Mouse (Mus musculus): ENCODE measurements around the gene Ftcd.

The Ftcd gene

GRCm38 (mm10) chr10:76575374-76575773 lies at the start of gene Ftcd:
Gene Ftcd (plus strand): TSS chr10:76575648.
- no peak for DNase-seq (ENCODE audit: low spot score)

- DNase-seq (ENCODE audit: low spot score): no peak
Observed at GRCm38 (mm10) chr10:76530922-76531321, 44.5 kb upstream of the Ftcd start.

GRCm38 (mm10) chr10:76531375-76531774 lies 44.1 kb upstream of the Ftcd start, which contains the start of gene Lss:
Gene Lss (plus strand): TSS chr10:76531588.
- peak; percentile 96 for DNase-seq (ENCODE audit: low spot score)

GRCm38 (mm10) chr10:76531828-76532227 lies 43.6 kb upstream of the Ftcd start:
- no peak for DNase-seq (ENCODE audit: low spot score)

- no peak for DNase-seq (ENCODE audit: low spot score)
Observed at GRCm38 (mm10) chr10:76535526-76535925, 39.9 kb upstream of the Ftcd start.

- peak; percentile 50 for DNase-seq (ENCODE audit: low spot score)
Observed at GRCm38 (mm10) chr10:76537619-76538018, 37.8 kb upstream of the Ftcd start.

- DNase-seq (ENCODE audit: low spot score): no peak
Observed at GRCm38 (mm10) chr10:76541336-76542085, 33.9 kb upstream of the Ftcd start.

GRCm38 (mm10) chr10:76542636-76543375 lies 32.6 kb upstream of the Ftcd start:
- DNase-seq (ENCODE audit: low spot score): no peak

GRCm38 (mm10) chr10:76546566-76546965 lies 28.9 kb upstream of the Ftcd start:
- DNase-seq (ENCODE audit: low spot score): no peak

GRCm38 (mm10) chr10:76548218-76548617 lies 27.2 kb upstream of the Ftcd start:
- DNase-seq (ENCODE audit: low spot score): no peak

GRCm38 (mm10) chr10:76550458-76550857 lies 25.0 kb upstream of the Ftcd start:
- no peak for DNase-seq (ENCODE audit: low spot score)

GRCm38 (mm10) chr10:76551556-76551955 lies 23.9 kb upstream of the Ftcd start:
- no peak for DNase-seq (ENCODE audit: low spot score)

GRCm38 (mm10) chr10:76554061-76554460 lies 21.4 kb upstream of the Ftcd start:
- DNase-seq (ENCODE audit: low spot score): no peak

GRCm38 (mm10) chr10:76561972-76562371 lies 13.5 kb upstream of the Ftcd start, which contains the start of gene Spatc1l:
Gene Spatc1l (plus strand): TSS chr10:76562272.
- DNase-seq (ENCODE audit: low spot score): no peak

GRCm38 (mm10) chr10:76569996-76570685 lies 5.3 kb upstream of the Ftcd start:
- DNase-seq (ENCODE audit: low spot score): no peak

- DNase-seq (ENCODE audit: low spot score): no peak
Observed at GRCm38 (mm10) chr10:76571070-76571469, 4.4 kb upstream of the Ftcd start.

GRCm38 (mm10) chr10:76572151-76572550 lies 3.3 kb upstream of the Ftcd start:
- DNase-seq (ENCODE audit: low spot score): no peak

GRCm38 (mm10) chr10:76576920-76577319 lies 1.5 kb downstream of the Ftcd start:
- no peak for DNase-seq (ENCODE audit: low spot score)

GRCm38 (mm10) chr10:76584138-76584537 lies 8.7 kb downstream of the Ftcd start:
- DNase-seq (ENCODE audit: low spot score): no peak

GRCm38 (mm10) chr10:76586190-76586589 lies 10.7 kb downstream of the Ftcd start:
- no peak for DNase-seq (ENCODE audit: low spot score)

GRCm38 (mm10) chr10:76590197-76590596 lies 14.7 kb downstream of the Ftcd start:
- DNase-seq (ENCODE audit: low spot score): no peak

GRCm38 (mm10) chr10:76596338-76596737 lies 20.9 kb downstream of the Ftcd start:
- DNase-seq (ENCODE audit: low spot score): no peak

- DNase-seq (ENCODE audit: low spot score): peak; percentile 7
Observed at GRCm38 (mm10) chr10:76602690-76603089, 27.2 kb downstream of the Ftcd start.

Measured in lung, postnatal 25 days (tissue).